Mouse (Mus musculus) ES-E14 (cell line): ENCODE data around the gene Olfr318.
"Not testable (repeated sequence)": the region's sequence is repeated elsewhere in the genome, so short reads cannot be mapped to it uniquely, and the experiment has no call there.

ENCODE experiments used
- HCFC1 ChIP-seq: IDR thresholded peaks from 2 replicates; pipeline ENCODE4 v1.6.1; 2012; ENCODE audit warnings: low read length, inconsistent platforms, borderline replicate concordance; ENCODE audit not compliant: insufficient read depth
- ZC3H11A ChIP-seq: IDR thresholded peaks from 2 replicates; pipeline ENCODE4 v1.6.1; 2012; ENCODE audit warnings: low read depth, mild to moderate bottlenecking, inconsistent platforms, low read length, borderline replicate concordance
- ZNF384 ChIP-seq: IDR thresholded peaks from 2 replicates; pipeline ENCODE4 v1.6.1; 2012; ENCODE audit warnings: low read depth, low read length, inconsistent platforms

DNA sequence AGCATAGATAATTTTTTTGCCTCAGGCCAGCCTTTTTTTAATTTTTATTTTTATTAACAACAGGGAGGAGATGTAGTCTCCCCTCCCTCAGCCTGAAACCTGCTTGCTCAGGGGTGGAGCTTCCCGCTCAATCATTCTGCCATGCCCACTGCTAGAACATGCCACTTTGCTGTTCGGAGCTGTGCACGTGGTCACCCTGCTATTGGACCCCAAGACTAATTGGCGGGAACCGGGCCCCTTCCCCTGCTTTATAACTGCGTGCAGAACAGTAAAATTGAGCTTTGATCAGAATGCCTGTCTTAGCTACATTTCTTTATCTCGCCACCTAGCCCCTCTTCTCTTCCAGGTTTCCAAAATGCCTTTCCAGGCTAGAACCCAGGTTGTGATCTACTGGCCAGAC is 6.1 kb downstream of the Olfr318 start:
- TF ChIP-seq ZC3H11A, HCFC1, ZNF384: not testable (repeated sequence)
